Mouse (Mus musculus) lung, postnatal 0 days (tissue): ENCODE measurements at regions not wholly inside any gene's neighbourhood (a gene's known extent, or its start where the extent isn't known, plus 50 kb on each side); places are given as distances from the start of the nearest gene placed in this dataset.

ENCODE experiments used
- ATAC-seq: fragments of 200-750 bp; cut with Nextera tagmentation; 2 replicates; pipeline ENCODE4 v1.8.0; 2017; ENCODE audit warnings: moderate library complexity
- DNase-seq: peaks from one replicate; pipeline ENCODE4 v3.0.0-alpha.2; 2016; ENCODE audit warnings: low spot score
- H3K27ac ChIP-seq: fragments of 300-500 bp; sonication (generic); 2 replicates; pipeline ENCODE4 v1.5.1; 2014; ENCODE audit warnings: antibody characterized with exemption, mild to moderate bottlenecking, low read length, mixed read lengths
- H3K27me3 ChIP-seq: fragments of 300-500 bp; sonication (generic); replicated peaks from 2 replicates; pipeline ENCODE4 v1.6.1; 2014; ENCODE audit warnings: low read length, mixed read lengths; ENCODE audit not compliant: insufficient read depth
- H3K36me3 ChIP-seq: fragments of 300-500 bp; sonication (generic); 2 replicates; pipeline ENCODE4 v1.6.1; 2014; ENCODE audit warnings: low read length, mixed read lengths; ENCODE audit not compliant: insufficient read depth
- H3K4me1 ChIP-seq: fragments of 300-500 bp; sonication (generic); 2 replicates; pipeline ENCODE4 v1.6.1; 2014; ENCODE audit warnings: antibody characterized with exemption, low read depth, low read length, mixed read lengths; ENCODE audit not compliant: insufficient read depth
- H3K4me2 ChIP-seq: fragments of 300-500 bp; sonication (generic); replicated peaks from 2 replicates; pipeline ENCODE4 v1.6.1; 2014; ENCODE audit warnings: low read depth, mild to moderate bottlenecking, low read length, moderate library complexity, mixed read lengths
- H3K4me3 ChIP-seq: fragments of 300-500 bp; sonication (generic); 2 replicates; pipeline ENCODE4 v1.5.1; 2014; ENCODE audit warnings: low read depth, low read length
- H3K9ac ChIP-seq: fragments of 300-500 bp; sonication (generic); replicated peaks from 2 replicates; pipeline ENCODE4 v1.6.1; 2014; ENCODE audit warnings: low read depth, mild to moderate bottlenecking
- H3K9me3 ChIP-seq: fragments of 300-500 bp; sonication (generic); 2 replicates; pipeline ENCODE4 v1.6.1; 2016; ENCODE audit warnings: low read length, mixed read lengths
- CTCF ChIP-seq: IDR thresholded peaks from 2 replicates; pipeline ENCODE4 v1.5.1; 2016; ENCODE audit warnings: antibody characterized with exemption, mild to moderate bottlenecking
- EP300 ChIP-seq: IDR thresholded peaks from 2 replicates; pipeline ENCODE4 v1.6.1; 2016; ENCODE audit warnings: antibody characterized with exemption, mild to moderate bottlenecking, control low read depth
- WGBS: fragments of 180-500 bp; shearing (Covaris S2); extraction: QIAGEN DNeasy Blood & Tissue Kit; methylation state at CpG from one replicate; pipeline ENCODE4 v1.1.7; 2014; 5-methylcytosine and 5-hydroxymethylcytosine counted together

- Histone ChIP-seq H3K4me2 (no peak overlapping the region), H3K27me3 (no peaks in the 10 kb centered on the region), H3K9ac (no peak overlapping the region), H3K36me3 (no peaks in the 10 kb centered on the region), H3K4me1 (no peaks in the 10 kb centered on the region), H3K27ac (no peak overlapping the region), H3K4me3 (no peak overlapping the region), H3K9me3 (no peaks in the 10 kb centered on the region)
- DNase-seq (no peak), ATAC-seq (no peak)
- TF ChIP-seq EP300 (no peak), CTCF (no peak)
- 29% methylated on average over 6 of the region's 7 CpGs for WGBS
Measured at GRCm38 (mm10) chr11:112346532-112346931, 435.5 kb upstream of the Sox9 start.

- WGBS = 82% methylated on average over 3 of the region's 3 CpGs
- H3K27me3 ChIP-seq = no peaks in the 10 kb centered on the region
- TF ChIP-seq EP300 (no peak), CTCF (no peak)
- no peaks in the 10 kb centered on the region for H3K9me3 ChIP-seq
- H3K27ac ChIP-seq = no peak overlapping the region
- no peak overlapping the region for H3K4me2 ChIP-seq
- no peaks in the 10 kb centered on the region for H3K36me3 ChIP-seq
- no peak overlapping the region for H3K9ac ChIP-seq
- DNase-seq = no peak
- no peak for ATAC-seq
- no peaks in the 10 kb centered on the region for H3K4me1 ChIP-seq
- no peak overlapping the region for H3K4me3 ChIP-seq
Measured at GRCm38 (mm10) chr11:112355311-112355710, 426.7 kb upstream of the Sox9 start.

- Histone ChIP-seq H3K27ac (no peak overlapping the region), H3K4me1 (no peaks in the 10 kb centered on the region), H3K4me2 (no peak overlapping the region), H3K36me3 (no peaks in the 10 kb centered on the region), H3K27me3 (no peaks in the 10 kb centered on the region), H3K9ac (no peak overlapping the region), H3K9me3 (no peaks in the 10 kb centered on the region), H3K4me3 (no peak overlapping the region)
- WGBS = 86% methylated on average over 4 of the region's 4 CpGs
- ATAC-seq = no peak
- no peak for TF ChIP-seq EP300
- TF ChIP-seq CTCF = no peak
- no peak for DNase-seq
Measured at GRCm38 (mm10) chr11:112366715-112367114, 415.3 kb upstream of the Sox9 start.

DNA sequence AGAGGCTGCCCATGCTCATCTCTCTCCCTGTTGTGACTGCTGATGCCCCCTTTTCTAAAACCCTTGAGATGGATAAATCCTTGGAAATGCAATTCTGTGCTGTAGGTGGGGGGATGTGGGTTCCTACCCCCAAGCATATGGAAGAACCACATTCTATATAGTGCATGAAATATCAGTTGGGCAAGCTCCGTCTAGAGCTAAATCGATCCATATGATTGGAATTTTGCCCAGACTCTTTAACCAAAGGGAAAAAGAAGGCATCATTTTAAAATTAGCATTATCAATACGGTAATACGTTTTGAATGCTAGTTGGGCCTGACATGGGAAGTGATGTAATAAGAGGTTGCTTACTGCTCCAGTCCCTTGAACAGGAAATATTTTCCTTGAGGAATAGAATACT lies 411.1 kb upstream of the Sox9 start:
- no peaks in the 10 kb centered on the region for H3K9me3 ChIP-seq
- no peaks in the 10 kb centered on the region for H3K4me1 ChIP-seq
- ATAC-seq (no peak), DNase-seq (no peak)
- H3K9ac ChIP-seq = no peak overlapping the region
- no peak overlapping the region for H3K4me3 ChIP-seq
- H3K27me3 ChIP-seq = no peaks in the 10 kb centered on the region
- TF ChIP-seq EP300 (no peak), CTCF (no peak)
- H3K36me3 ChIP-seq = no peaks in the 10 kb centered on the region
- no peak overlapping the region for H3K27ac ChIP-seq
- whole genome bisulfite sequencing = 90% methylated on average over 4 of the region's 4 CpGs
- H3K4me2 ChIP-seq = no peak overlapping the region

DNA sequence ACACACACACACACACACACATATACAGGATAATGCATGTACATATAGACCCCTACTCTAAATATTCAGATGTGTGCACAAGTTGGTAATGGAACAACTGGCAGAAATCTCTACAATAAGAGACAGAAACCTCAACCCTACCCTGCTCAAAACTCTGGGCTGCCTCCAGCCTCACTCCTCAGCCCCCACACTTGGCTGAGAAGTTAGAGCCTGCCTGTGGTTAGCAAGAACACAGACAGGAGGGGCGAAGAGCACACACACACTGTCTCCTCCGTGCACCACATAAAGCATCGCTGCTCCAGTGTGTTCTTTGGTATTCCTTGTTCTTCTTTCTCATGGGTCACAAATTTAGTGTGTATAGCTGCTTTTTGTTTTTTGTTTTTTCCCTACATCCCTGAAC lies 382.0 kb upstream of the Sox9 start:
- Histone ChIP-seq H3K27ac (no peak overlapping the region), H3K9ac (no peak overlapping the region), H3K4me1 (no peaks in the 10 kb centered on the region), H3K27me3 (no peaks in the 10 kb centered on the region), H3K4me3 (no peak overlapping the region), H3K36me3 (no peaks in the 10 kb centered on the region), H3K4me2 (no peak overlapping the region), H3K9me3 (no peaks in the 10 kb centered on the region)
- no peak for TF ChIP-seq CTCF
- no peak for TF ChIP-seq EP300
- 83% methylated on average over 3 of the region's 3 CpGs for WGBS
- DNase-seq (no peak), ATAC-seq (no peak)

DNA sequence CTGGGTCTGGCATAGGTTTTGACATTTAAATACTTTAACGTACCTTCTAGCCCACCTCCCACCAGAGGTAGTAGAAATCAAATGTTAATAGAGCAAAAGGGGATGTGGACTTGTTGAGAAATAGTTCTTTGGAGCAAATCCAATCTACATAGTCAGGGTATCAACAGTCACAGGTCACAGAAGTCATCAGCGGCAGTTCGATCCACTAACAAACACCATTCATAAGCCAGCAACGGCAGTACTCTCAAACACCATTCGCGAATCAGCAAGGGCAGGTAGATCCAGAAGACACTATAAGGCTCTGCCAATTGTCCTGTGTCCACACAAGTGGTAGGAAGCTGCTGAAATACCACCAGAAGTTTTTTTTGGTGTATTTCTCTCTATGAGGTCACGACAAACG lies 374.3 kb upstream of the Sox9 start:
- no peaks in the 10 kb centered on the region for H3K4me1 ChIP-seq
- no peak for DNase-seq
- no peak overlapping the region for H3K9ac ChIP-seq
- H3K27me3 ChIP-seq = no peaks in the 10 kb centered on the region
- H3K9me3 ChIP-seq = no peaks in the 10 kb centered on the region
- no peak for ATAC-seq
- H3K4me2 ChIP-seq = no peak overlapping the region
- H3K27ac ChIP-seq = no peak overlapping the region
- no peak for TF ChIP-seq EP300
- TF ChIP-seq CTCF = no peak
- H3K4me3 ChIP-seq = no peak overlapping the region
- no peaks in the 10 kb centered on the region for H3K36me3 ChIP-seq
- 85% methylated on average over 8 of the region's 8 CpGs for WGBS

GRCm38 (mm10) chr11:112412434-112412833 lies 369.6 kb upstream of the Sox9 start:
- no peak for DNase-seq

More at GRCm38 (mm10) chr11:112412434-112412833, 369.6 kb upstream of the Sox9 start:
- Histone ChIP-seq H3K4me1 (no peaks in the 10 kb centered on the region), H3K4me3 (no peak overlapping the region), H3K9ac (no peak overlapping the region), H3K27ac (no peak overlapping the region), H3K36me3 (no peaks in the 10 kb centered on the region), H3K27me3 (no peaks in the 10 kb centered on the region), H3K4me2 (no peak overlapping the region), H3K9me3 (no peaks in the 10 kb centered on the region)
- no peak for TF ChIP-seq EP300
- TF ChIP-seq CTCF = no peak
- WGBS = 44% methylated on average over 4 of the region's 4 CpGs
- ATAC-seq = no peak
